Mouse (Mus musculus) heart, adult 2 months (tissue): ENCODE data around the gene Car12. TPM values are rescaled to one million over a fixed set of nuclear protein-coding genes. Genes with fewer than 3 reads are reported as not detected.
A peak's percentile ranks its signal among the peaks of the same experiment; 100 is the strongest.

Experiments used
- DNase-seq, 2 experiments: peaks; one replicate each; pipeline ENCODE4 v3.0.0; 2021
- H3K27ac ChIP-seq: fragments of 200-600 bp; 2 replicates; pipeline ENCODE4 v1.8.1; 2022
- H3K27me3 ChIP-seq: fragments of 200-500 bp; 2 replicates; pipeline ENCODE4 v1.6.1; 2012; ENCODE audit warnings: mild to moderate bottlenecking, low read length, inconsistent platforms, mixed read lengths; ENCODE audit not compliant: control insufficient read depth, insufficient read depth
- H3K36me3 ChIP-seq: fragments of 200-500 bp; 2 replicates; pipeline ENCODE4 v1.6.1; 2012; ENCODE audit warnings: low read length, inconsistent platforms; ENCODE audit not compliant: control insufficient read depth, insufficient read depth
- H3K4me1 ChIP-seq: fragments of 200-500 bp; 2 replicates; pipeline ENCODE4 v1.6.1; 2011; ENCODE audit warnings: low read length; ENCODE audit not compliant: control insufficient read depth, insufficient read depth
- H3K4me3 ChIP-seq: fragments of 200-600 bp; 2 replicates; pipeline ENCODE4 v1.8.1; 2022
- H3K79me2 ChIP-seq: fragments of 200-500 bp; replicated peaks from 2 replicates; pipeline ENCODE4 v1.6.1; 2012; ENCODE audit warnings: mild to moderate bottlenecking, inconsistent platforms, low read length, moderate library complexity, mixed read lengths; ENCODE audit not compliant: control insufficient read depth, insufficient read depth
- H3K9ac ChIP-seq: fragments of 200-500 bp; 2 replicates; pipeline ENCODE4 v1.6.1; 2012; ENCODE audit warnings: low read depth, mild to moderate bottlenecking, control low read depth, inconsistent platforms, low read length, mixed read lengths
- CTCF ChIP-seq: fragments of 200-600 bp; IDR thresholded peaks from 2 replicates; pipeline ENCODE4 v1.8.1; 2022; ENCODE audit warnings: antibody characterized with exemption, mild to moderate bottlenecking, moderate library complexity
- EP300 ChIP-seq: fragments of 200-500 bp; IDR thresholded peaks from 2 replicates; pipeline ENCODE4 v1.6.1; 2011; ENCODE audit warnings: low read depth, low read length, control low read depth; ENCODE audit not compliant: insufficient read depth
- POLR2A ChIP-seq: fragments of 200-500 bp; IDR thresholded peaks from 2 replicates; pipeline ENCODE4 v1.6.1; 2011; ENCODE audit warnings: mild to moderate bottlenecking, low read depth, low read length, control low read depth; ENCODE audit not compliant: insufficient read depth
- WGBS: fragments of 180-500 bp; shearing (Covaris S2); methylation state at CpG from one replicate; pipeline ENCODE4 v1.1.7; 2018; 5-methylcytosine and 5-hydroxymethylcytosine counted together
- intact Hi-C: fragments of 180-260 bp; cut with DNase I; formaldehyde crosslinking; loops from one replicate; pipeline ENCODE4 v1.15.1; 2025
- polyA plus RNA-seq: library from polyadenylated mRNA; depleted of rRNA; stranded (reverse); fragments of >200 nt; gene quantifications from 2 replicates; pipeline ENCODE4 v1.2.3, GENCODE M21; 2012
- total RNA-seq, 2 experiments: library from RNA; stranded (reverse); gene quantifications; 2 replicates each; pipeline ENCODE4 v1.2.3; 2021

The Car12 gene
- total and polyA plus RNA-seq, 3 experiments, result not detected

GRCm38 (mm10) chr9:66708054-66708772 lies 5.3 kb upstream of the Car12 start:
- H3K4me3 ChIP-seq, result no peak overlapping the region
- H3K9ac ChIP-seq, result no peak overlapping the region
- H3K27ac ChIP-seq, result no peak overlapping the region
- 66% methylated on average over 11 of the region's 11 CpGs for WGBS
- H3K79me2 ChIP-seq, result no peaks in the 10 kb centered on the region
- intact Hi-C loops, result loop anchor here (5.0 kb wide), 1 partner anchor 119 kb away; no protein-coding TSS in a partner anchor
- H3K4me1 ChIP-seq, result no peaks in the 10 kb centered on the region; the same call in 1 of the 2 replicates
- no peak for TF ChIP-seq CTCF
- no peak for TF ChIP-seq POLR2A
- TF ChIP-seq EP300, result no peak
- H3K27me3 ChIP-seq, result no peaks in the 10 kb centered on the region
- H3K36me3 ChIP-seq, result no peaks in the 10 kb centered on the region
- DNase-seq, result no peak

- Histone ChIP-seq H3K27me3 (peaks cover 2% of the 10 kb centered on the region; the same call in 1 of the 2 replicates), H3K79me2 (no peaks in the 10 kb centered on the region), H3K4me3 (no peak overlapping the region), H3K27ac (no peak overlapping the region), H3K9ac (no peak overlapping the region), H3K36me3 (no peaks in the 10 kb centered on the region), H3K4me1 (no peaks in the 10 kb centered on the region; the same call in 1 of the 2 replicates)
- 68% methylated on average over 12 of the region's 12 CpGs for WGBS
- TF ChIP-seq POLR2A (no peak), EP300 (no peak), CTCF (no peak)
- peak; percentile 28 to 41 for DNase-seq
- intact Hi-C loops, result loop anchor here (5.0 kb wide), 1 partner anchor 118 kb away; no protein-coding TSS in a partner anchor
These were observed 4.5 kb upstream of the Car12 start for GRCm38 (mm10) chr9:66708816-66709555.

GRCm38 (mm10) chr9:66710626-66711025 lies 2.9 kb upstream of the Car12 start:
- Histone ChIP-seq H3K4me3 (no peak overlapping the region), H3K4me1 (no peaks in the 10 kb centered on the region; the same call in 1 of the 2 replicates), H3K9ac (no peak overlapping the region), H3K27me3 (peaks cover 4% of the 10 kb centered on the region), H3K27ac (no peak overlapping the region), H3K36me3 (no peaks in the 10 kb centered on the region), H3K79me2 (no peaks in the 10 kb centered on the region)
- TF ChIP-seq EP300, result no peak
- no peak for TF ChIP-seq CTCF
- no peak for TF ChIP-seq POLR2A
- 59% methylated on average over 6 of the region's 6 CpGs for WGBS
- intact Hi-C loops, result no loop called here
- DNase-seq, result peak; percentile 28 to 31

GRCm38 (mm10) chr9:66714022-66714515 lies 583 bp downstream of the Car12 start:
- Histone ChIP-seq H3K27ac (no peak overlapping the region), H3K36me3 (no peaks in the 10 kb centered on the region), H3K79me2 (no peaks in the 10 kb centered on the region), H3K4me3 (no peak overlapping the region), H3K27me3 (peaks cover 4% of the 10 kb centered on the region), H3K9ac (no peak overlapping the region), H3K4me1 (no peaks in the 10 kb centered on the region; the same call in 1 of the 2 replicates)
- DNase-seq, result no peak
- 19% methylated on average over 12 of the region's 12 CpGs for WGBS
- no peak for TF ChIP-seq POLR2A
- intact Hi-C loops, result no loop called here

GRCm38 (mm10) chr9:66715361-66715760 lies 1.9 kb downstream of the Car12 start:
- H3K9ac ChIP-seq, result no peak overlapping the region
- H3K36me3 ChIP-seq, result no peaks in the 10 kb centered on the region
- no peak for DNase-seq
- H3K79me2 ChIP-seq, result no peaks in the 10 kb centered on the region
- TF ChIP-seq CTCF (no peak), POLR2A (no peak), EP300 (no peak)
- H3K4me1 ChIP-seq, result no peaks in the 10 kb centered on the region
- no peak overlapping the region for H3K27ac ChIP-seq
- peaks cover 4% of the 10 kb centered on the region for H3K27me3 ChIP-seq
- intact Hi-C loops, result no loop called here
- WGBS, result 90% methylated on average over 2 of the region's 2 CpGs
- no peak overlapping the region for H3K4me3 ChIP-seq

GRCm38 (mm10) chr9:66716533-66716932 lies 3.0 kb downstream of the Car12 start:
- no peak for TF ChIP-seq EP300
- TF ChIP-seq POLR2A, result no peak
- no peak for TF ChIP-seq CTCF
- no peak overlapping the region for H3K27ac ChIP-seq
- no peaks in the 10 kb centered on the region for H3K79me2 ChIP-seq
- H3K36me3 ChIP-seq, result no peaks in the 10 kb centered on the region
- DNase-seq, result no peak
- peaks cover 4% of the 10 kb centered on the region for H3K27me3 ChIP-seq
- intact Hi-C loops, result no loop called here
- 39% methylated on average over 3 of the region's 3 CpGs for WGBS
- no peak overlapping the region for H3K9ac ChIP-seq
- H3K4me1 ChIP-seq, result no peaks in the 10 kb centered on the region
- H3K4me3 ChIP-seq, result no peak overlapping the region
